Mouse (Mus musculus): ENCODE data around the gene Stk32c.

Gene Stk32c

DNA sequence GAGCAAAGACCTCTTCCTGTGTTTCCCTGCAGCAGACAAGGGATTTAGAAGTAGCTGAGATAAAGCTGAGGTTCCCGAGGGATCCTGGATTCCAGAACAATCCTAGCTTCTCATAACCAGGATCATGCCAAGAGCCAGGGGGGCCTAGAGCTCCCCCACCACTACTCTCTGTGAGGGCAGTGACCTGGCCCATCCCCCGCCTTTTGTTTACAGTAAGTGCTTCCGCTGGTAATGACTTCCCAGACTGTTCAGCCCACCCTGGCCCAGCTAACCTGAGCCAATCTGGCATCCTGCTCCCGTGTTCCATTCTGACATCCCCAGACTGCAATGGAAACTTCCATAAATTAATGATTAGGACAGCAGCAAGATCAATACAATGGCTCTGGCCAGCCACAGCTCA is 65.7 kb downstream of the Stk32c start:
- DNase-seq (ENCODE audit: low spot score in 2 of 2) = no peak

DNA sequence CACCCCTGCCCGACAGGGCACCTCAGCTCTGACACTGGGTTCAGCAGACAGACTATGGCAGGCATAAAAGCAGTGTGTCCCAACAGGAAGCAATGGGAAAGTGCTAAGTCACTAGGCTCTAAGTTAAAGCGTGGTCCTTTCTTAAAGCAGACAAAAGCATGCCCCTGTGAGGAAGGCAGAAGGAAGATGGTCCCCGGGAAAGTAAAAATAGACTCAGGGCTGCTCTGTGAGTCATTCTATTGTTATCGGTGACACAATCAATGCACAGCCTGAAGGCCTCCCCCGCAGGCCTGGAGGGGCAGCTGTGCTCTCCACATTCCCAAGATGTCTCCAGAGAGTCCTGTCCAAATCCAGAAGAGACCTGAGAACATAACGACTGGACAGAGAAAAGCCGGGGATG is 67.2 kb downstream of the Stk32c start:
- no peak for DNase-seq (ENCODE audit: low spot score in 2 of 2)

DNA sequence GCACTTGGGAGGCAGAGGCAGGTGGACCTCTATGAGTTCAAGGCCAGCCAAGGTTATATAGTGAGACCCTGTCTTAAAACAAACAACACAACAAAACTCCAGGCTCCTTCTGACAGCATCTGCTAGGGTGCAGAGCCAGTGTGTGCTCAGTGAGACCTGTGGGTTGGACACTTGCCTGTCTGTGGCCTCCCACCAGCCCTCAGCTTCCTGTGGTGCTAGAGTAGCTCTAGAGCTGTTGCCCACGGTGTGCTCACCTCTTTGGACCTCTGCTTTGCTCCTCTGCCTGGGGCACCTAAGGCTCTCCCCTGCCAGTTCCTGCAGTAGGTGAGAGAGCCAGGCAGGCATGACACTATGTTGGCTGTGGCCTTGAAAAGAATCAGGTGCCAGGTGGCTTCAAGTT is 69.3 kb downstream of the Stk32c start:
- no peak for DNase-seq (ENCODE audit: low spot score in 2 of 2)

DNA sequence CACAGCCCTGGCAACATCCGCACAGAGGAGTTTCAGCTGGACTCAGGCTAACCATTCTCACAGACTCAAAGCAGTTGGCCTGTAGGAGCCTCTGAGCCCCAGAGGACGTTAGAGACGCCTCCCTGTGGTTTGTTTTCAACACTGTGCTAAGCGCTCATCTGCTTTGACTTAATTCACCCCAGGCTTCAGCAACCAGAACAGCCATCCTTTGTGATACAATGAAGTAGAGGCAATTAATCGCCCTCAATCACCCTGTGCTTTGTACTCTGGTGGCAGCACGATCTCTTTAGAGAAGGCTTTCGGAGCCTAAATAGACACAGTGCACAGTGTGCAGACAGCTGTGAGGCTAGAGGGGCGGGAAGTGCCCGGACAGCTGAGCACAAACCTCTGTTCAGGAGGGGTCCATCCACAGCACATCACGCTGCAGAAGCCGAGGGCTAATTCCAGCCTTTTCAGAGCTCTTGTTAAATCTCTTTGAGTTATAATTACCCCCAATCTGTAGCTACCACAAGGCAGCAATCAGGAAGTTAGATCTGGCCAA is 73.1 kb downstream of the Stk32c start:
- DNase-seq (ENCODE audit: low spot score in 2 of 2) = peak in 1 of 2 experiments; percentile 54

DNA sequence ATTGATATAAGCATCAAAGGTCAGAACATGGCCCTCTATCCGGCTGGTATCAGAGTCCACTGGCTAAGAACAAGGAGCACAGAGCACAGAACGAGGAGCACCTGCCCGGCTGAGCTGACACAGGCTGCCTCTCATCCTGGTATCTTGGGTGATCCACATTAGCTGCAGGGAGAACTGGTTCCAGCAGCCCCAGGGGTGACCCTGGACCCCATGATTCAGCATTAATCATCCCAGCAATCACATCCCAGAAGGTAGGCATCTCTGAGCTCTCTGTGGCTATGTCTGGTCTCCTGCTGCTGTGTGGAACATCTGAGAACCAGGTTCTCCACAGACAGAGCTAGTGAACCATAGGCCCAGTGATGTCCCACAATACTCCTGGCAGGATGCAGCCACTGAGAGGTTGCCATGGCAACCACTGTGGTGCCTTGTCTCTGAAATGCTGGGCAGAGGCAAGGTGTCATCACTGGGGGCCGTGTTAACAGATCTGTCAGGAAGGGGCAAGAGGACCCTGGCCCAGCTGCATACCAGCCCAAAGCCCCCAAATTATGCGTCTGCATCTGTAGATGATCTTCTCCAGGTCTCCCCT is 76.1 kb downstream of the Stk32c start:
- DNase-seq (ENCODE audit: low spot score in 2 of 2) = peak in 1 of 2 experiments; percentile 52

DNA sequence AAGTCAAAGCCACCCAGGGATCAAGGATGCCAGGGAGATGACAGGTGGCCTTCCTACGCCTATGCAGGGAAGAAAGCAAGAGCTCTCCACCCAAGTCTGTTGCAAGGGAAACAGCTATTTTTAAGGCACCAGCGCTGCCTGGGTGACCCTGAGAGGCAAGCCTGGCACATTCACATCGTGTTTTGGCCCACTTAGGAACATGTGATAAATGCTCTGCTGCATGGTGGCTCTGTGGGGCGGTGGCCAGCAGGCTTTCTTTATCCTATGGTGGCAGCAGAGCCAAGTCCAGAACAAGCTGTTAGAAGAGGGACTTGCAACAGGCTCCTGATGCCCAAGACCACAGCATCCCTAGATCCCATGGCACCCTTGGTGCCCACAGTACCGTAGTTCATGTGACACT is 77.9 kb downstream of the Stk32c start:
- DNase-seq (ENCODE audit: low spot score in 2 of 2) = no peak

DNA sequence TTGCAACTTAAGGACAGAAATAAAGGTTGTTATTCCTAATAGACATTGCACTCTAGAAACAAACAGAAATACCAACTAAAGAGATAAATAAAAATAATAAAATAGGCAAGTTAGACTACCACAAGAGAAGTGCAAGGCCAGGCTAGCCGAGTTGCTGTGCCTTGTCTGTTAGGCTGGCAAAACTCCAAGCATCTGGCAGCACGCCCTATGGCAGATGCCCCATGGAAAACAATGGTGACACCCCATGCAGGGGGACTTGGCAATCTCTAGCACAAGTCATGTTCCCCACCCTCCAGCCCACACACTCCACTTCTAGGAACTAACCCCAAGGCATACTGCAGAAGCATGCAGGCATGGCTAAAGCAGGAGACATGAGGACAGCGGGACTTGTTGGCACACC is 79.7 kb downstream of the Stk32c start:
- DNase-seq (ENCODE audit: low spot score in 2 of 2) = no peak

DNA sequence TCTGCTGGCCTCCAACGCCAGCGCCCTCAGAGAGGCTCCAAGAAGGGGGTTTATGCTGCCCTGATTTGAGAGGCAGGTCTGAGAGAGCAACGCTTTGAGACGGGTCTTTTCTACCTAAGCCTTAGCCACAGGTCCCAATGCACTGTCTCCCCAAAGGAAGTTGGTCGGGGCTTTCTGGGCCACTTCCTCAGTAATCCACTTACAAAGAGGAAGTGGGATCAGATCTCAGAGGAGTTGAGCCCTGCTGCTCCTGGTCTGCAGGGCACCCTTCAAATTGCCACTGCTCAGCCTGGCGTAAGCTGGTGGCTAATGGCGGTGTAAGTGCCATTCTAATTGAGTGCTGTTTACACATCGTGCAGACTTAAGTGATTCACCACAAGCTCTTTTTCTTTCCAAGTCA is 81.6 kb downstream of the Stk32c start:
- DNase-seq (ENCODE audit: low spot score in 2 of 2) = no peak

DNA sequence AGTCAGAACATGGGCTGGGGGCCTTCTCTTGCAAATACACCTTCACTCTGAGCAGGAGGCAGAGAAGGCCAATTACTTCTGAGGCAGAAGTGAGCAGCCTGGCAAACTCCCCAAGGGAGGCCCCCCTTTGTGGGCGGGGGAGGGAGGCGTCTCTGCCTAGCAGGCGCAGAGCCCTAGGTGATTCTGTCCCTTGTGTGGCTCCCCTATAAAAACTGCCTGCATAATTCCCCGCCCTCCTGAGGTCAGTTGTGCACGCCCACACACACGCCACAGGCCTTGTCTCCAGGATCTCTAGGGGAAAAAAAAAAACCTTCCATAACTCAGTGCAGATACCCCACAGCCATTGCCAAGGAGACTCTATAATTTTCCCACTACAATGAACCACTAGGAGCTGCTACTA is 82.7 kb downstream of the Stk32c start:
- DNase-seq (ENCODE audit: low spot score in 2 of 2) = no peak

DNA sequence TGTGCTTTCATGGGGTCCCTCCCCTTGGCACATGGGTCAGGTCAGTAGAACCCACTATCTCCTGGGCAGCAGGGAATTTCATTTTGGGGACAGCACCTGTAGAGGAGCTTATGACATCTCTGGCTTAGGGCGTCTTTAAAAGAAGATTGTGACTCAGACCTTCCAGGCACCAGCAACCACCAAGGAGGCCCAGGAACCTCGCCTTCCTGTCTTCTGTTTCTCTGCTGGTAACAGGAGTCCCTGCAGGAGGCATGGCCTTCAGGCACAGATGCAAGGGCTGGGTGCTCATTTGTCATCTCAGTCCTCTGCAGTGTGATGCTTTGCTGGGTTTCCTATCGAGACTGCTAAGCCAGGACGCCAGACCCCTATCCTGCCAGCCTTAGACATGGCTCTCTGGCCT is 84.1 kb downstream of the Stk32c start:
- no peak for DNase-seq (ENCODE audit: low spot score in 2 of 2)

DNA sequence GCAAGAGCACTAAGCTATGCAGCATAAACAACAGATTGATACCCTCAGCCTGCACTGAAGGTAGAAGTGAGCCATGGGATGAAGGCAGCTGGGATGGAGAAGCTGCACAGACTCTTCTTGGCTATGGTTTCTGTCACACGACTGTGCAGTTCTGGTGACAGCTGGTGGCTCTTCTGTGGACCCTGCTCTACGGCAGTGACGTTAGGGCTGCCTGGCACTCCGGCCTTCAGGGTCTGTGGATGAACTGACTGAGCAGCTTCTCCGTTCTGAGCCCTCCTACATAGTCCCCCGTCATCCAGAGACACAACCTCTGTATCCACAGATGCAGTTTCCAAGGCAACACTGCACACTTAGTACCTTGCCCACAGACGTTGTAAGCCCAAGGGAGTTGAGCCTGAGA is 86.6 kb downstream of the Stk32c start:
- DNase-seq (ENCODE audit: low spot score in 2 of 2) = no peak

DNA sequence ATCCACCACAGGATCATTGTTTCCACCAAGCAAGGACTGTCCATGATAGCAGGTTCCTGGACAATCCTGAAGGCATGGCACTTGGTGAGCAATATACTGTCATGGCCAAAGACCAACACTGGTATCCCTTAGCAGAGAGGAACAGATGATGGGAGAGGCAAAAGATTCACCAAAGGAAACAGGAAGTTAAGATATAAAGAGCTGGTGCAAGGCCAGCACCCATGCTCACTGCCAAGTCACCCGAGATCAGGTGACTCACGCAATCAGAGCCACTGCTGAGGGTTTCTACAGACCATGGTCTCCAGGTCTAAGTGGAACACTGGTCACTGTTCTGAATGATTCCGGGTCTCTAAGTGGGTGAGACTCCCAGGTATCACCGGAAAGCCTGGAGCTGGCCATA is 87.2 kb downstream of the Stk32c start:
- no peak for DNase-seq (ENCODE audit: low spot score in 2 of 2)

DNA sequence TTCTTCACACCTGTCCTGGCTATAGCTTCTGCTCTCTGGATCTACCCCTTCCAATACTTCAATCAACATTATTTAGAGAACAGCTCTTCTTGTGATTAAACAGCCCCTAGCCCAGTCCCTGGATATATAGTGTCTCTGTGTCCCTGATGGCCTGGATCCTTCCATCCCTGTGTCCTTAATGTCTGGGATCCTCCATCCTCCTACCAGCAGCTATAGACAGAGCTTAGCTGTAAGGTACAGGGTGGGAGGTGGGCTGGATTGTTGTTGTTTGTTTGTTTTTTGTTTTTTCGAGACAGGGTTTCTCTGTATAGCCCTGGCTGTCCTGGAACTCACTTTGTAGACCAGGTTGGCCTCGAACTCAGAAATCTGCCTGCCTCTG is 93.3 kb downstream of the Stk32c start:
- no peak for DNase-seq (ENCODE audit: low spot score in 2 of 2)

DNA sequence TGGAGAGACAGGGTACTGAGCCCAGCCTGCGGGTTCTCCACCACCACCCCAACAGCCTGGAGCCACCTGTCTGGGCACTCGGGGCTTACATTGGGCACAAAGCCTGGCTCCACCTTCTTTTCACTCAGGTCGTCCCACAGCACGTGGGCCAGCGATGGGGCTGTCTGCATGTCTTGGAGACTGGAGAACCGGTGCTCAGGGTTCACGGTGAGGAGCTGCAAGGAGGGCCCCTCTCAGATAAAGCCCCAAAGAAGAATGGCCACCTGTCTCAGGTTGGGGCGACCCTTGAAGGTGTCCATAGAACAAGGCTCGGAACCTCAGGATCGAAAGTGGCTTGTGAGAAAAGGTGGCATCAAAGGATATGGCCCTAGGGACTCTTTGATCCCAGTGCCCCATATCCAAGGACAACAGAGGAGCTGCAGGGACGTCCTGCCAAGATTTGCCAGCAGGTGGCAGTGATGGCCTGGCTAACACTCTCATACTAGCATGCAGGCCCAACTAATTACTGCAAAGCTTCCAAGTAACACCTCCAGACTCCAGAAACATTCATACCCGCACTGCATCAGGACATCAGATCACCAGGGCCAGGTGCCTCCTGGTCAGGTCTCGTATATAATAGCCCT is 93.8 kb downstream of the Stk32c start:
- DNase-seq (ENCODE audit: low spot score in 2 of 2) = peak in 1 of 2 experiments; percentile 92

DNA sequence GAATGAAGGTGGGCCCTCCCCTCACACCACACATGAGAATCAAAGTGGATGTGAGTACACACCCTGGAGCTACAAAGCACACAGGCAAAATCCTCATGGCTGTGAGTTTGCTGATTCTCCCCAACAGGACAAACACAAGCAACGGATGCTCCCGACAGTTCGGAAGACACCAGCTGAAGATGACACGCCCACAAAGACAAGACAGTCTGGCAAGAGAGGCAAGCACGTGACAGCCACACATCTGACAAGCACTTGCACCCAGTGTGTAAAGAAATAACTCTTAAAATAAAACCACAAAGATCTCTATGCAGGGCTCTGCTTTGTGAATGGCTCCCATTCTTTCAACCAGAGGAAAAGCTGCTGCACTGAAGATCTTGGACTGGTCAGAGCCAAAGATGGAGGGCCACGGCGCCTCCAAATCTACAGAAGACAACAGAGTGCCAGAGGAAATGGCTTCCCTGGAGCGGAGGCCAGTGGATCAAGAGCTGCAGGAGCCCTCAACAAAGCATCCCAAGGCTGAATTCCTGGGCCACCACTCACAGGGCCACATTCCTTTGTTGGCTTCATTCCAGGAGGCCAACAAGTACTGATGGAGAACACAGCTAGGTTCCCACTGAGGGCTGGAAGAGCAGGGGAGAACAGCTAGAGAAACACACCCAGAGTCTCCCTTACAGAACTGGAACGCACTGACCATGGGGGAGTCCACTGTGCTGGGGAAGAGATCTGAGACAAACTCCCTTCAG is 105.0 kb downstream of the Stk32c start:
- no peak for DNase-seq (ENCODE audit: low spot score in 2 of 2)

DNA sequence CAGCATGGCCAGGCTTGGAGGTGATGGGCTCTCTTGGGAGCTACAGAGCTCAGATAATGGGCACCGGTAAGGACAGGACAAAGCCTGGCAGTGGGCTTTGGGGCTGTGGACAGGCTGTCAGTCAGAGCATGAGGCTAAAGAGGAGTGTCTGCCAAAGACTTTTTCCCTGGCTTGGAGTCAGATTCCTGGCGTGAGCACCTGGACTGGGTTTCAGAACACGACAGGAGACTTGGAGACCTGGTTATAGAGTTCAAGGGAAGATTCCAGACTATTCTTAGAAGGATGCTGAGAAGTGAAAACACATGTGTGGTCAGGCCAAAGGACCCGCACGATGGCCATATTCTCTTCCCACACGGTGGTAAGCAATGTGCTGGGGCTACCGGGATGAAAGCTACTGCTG is 107.4 kb downstream of the Stk32c start:
- DNase-seq (ENCODE audit: low spot score in 2 of 2) = no peak

DNA sequence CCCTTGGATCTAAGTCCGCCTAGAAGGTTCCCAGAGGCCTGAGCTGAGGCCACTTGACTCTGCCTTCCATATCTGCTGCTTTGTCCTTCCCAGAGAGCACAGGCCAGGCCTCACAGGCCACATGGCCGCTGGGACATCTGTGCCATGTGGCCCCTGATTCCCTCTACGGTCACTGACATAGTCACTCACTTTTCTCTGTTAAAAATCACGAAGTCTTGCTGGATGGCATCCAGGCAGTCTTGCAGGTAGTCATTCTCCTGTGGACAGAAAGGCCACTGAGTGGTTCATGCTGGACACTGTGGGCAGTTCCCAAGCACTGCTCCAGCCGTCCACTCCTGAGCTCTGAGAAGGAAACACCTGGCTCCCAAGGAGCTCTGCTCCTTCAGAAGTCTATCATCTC is 108.0 kb downstream of the Stk32c start:
- no peak for DNase-seq (ENCODE audit: low spot score in 2 of 2)

DNA sequence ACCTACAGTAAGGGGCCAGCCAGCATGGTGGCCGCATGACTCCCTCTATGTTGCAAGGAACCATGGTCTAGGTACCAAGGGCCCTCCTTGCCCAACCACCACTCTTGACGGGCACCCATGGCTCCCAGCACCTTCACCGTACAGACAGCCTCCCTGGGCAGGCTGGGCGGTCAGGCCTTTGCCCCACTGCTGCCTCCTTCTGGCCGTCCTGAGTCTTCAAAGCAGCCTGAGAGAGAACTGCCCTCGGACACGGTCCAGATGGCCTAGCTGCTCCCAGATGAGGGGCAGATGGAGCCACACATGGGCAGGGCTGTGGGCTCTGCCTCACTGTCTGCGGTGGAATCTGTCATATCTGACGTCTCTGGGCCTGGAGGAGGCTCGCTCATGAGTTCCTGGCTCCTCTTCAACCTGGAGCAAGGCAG is 109.1 kb downstream of the Stk32c start:
- DNase-seq (ENCODE audit: low spot score in 2 of 2) = no peak

DNA sequence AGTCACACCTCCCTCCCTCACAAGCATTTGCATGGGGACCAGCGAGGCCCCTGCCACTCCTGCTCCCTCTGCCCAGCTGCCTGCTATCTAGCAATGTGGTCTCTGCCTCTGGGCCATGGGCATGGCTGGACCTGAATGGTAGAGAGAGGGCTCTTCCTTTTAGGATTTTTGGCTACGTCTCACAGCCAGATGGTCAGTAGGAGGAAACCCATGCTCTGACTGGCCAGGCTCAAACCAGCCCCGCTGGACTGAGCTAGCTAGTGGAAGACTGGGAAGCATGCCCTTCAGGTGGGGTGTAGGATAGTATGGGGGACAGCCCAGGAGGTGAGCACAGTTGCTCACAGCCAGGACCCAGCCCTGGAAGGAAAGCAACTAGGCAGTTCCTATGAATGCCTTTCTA is 111.3 kb downstream of the Stk32c start:
- no peak for DNase-seq (ENCODE audit: low spot score in 2 of 2)

DNA sequence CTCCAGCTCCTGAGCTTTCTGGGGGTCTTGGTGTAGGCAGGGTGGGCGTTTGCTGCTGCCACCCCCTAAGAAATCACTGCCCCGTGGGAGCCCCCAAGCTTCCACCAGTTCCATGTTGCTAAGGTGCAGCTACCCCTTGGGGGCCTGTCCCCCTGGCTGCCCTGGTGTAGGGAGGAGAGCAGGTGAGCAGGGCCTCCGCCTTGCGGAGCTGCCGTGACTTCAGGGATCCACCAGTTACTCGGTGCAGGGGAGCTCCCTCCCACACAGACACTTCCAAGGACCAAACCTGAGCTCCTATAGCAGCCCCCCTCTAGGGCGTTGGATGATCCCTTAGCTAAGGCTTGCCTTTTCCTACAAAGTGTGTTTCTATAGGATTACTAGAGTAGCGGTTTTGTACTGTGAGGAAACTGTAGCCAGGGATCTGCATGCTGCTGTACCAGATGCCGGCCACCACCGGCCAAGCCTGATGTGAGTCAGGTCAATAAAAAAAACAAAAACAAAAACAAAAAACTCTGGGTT is 111.8 kb downstream of the Stk32c start:
- DNase-seq (ENCODE audit: low spot score in 2 of 2) = no peak

DNA sequence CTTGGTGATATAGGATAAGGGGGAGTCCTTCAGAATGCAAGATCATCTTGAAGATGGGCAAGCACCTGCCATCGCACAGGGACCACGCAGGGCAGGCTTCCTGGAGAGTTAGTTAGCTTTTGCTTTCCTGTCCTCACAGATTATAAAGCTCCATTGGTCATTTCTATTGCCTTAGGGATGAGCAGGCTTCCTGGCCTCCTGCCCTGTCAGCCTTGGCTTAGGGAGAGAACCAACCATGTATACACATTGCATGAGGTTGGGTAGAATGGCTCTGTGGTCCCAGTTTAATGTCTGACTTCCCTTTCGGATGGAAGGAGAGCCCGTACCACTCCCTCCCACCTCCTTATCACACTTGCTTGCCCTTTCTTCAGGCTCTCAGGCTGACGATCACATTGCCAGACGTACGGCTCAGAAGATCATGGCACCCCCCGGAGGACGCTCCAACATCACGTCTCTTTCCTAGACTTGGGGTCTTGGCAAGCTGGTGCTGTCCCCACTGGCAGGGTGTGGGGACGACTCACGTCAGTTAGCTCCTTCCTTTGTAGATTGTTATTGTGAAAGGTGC is 112.5 kb downstream of the Stk32c start:
- DNase-seq (ENCODE audit: low spot score in 2 of 2) = no peak

DNA sequence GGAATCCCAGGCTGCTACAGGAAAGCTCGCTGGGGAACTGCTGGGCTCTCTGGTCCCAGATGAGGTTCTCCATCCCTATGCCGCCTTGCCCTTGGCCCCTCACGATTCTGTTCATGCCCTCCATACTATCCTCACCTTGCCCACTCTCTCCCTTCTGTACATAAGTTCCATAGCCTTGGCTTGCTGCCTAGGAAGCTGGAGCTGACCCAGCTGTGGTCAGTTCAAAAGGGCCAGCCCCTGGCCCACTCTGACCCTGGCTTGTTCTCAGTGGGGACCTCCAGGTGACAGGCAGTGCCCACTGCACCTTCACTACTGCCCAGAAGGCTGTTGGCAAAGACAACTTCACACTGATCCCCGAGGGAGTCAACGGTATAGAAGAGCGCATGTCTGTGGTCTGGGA is 116.7 kb downstream of the Stk32c start:
- DNase-seq (ENCODE audit: low spot score in 2 of 2) = no peak

DNA sequence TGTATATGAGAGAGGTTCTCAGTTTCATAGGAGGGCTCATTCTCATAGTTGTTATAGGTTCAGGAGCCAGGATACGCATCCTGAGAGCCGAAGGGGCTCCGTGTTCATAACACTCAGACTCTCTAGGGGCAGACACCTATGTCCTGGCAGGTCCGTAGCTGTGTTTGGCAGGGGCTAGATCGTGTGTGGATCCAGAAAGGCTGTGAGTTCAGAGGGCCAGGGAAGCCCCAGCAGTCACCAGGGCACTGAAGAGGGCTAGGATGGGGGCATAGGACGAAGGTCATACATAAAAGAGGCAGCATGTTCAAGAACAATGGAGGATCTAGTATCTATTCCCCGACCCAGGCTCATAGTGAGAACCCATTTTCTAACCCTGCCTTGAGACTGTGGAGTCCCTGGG is 117.8 kb downstream of the Stk32c start:
- DNase-seq (ENCODE audit: low spot score in 2 of 2) = no peak
